Mouse (Mus musculus) lung, adult 2 months (tissue): ENCODE measurements around the gene Cope.

Source experiments
- CTCF ChIP-seq: fragments of 200-500 bp; IDR thresholded peaks from 2 replicates; pipeline ENCODE4 v1.5.1; 2011; ENCODE audit warnings: mild to moderate bottlenecking, low read length, control low read depth; ENCODE audit not compliant: insufficient read depth
- POLR2A ChIP-seq: fragments of 200-500 bp; IDR thresholded peaks from 2 replicates; pipeline ENCODE4 v1.6.1; 2011; ENCODE audit warnings: low read depth, mild to moderate bottlenecking, control low read depth, low read length, borderline replicate concordance; ENCODE audit errors: extremely low read depth

GRCm38 (mm10) chr8:70332878-70333202 is 30.5 kb downstream of the Cope start:
- TF ChIP-seq CTCF = no peak
- TF ChIP-seq POLR2A = no peak
